Mouse (Mus musculus): ENCODE measurements at regions not wholly inside any gene's neighbourhood (a gene's known extent, or its start where the extent isn't known, plus 50 kb on each side); places are given as distances from the start of the nearest gene placed in this dataset.

DNA sequence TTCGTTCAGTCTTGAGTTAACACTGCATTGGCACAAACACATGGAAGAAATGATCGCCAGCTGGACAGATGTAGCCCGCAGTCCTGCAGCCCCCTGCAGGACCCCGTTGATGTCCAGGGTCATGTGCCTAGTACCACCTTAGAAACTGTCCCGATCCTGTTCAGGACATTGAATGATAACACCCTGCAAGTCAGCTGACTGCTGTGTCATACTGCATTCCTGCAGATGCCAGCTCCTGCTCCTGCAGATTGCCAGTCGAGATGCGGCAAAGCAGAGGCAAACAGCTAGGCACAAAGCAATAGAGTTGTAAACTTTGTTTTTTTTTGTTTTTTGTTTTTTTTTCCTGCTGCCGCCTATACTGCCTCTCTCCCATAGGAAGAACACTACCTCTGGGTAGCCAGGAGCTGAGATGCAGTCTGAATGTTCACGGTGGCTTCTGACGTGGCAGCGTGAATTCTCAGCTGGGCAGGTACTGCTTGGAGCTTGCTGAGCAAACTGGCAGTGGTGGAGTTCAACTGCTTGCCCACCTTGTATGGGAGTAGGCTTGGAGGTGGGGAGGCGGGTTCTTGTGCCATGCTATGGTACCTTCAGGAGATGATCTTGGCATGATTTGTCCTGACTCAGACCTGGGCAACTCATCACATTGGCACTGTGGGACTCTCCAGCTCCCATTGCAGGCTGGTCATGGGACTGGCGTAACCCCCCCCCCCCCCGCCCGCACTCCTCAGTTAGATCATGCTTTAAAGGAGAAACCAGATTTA is 60.7 kb upstream of the Sox4 start:
- Histone ChIP-seq H3K4me3 (ENCODE audit: low read depth, low read length) (peak overlapping the region; percentile 34), H3K27ac (ENCODE audit: low read depth, low read length) (peak overlapping the region; percentile 92), H3K4me2 (ENCODE audit: low read depth) (peak overlapping the region; percentile 57), H3K4me1 (ENCODE audit: insufficient read depth) (peaks cover 4% of the 10 kb centered on the region; the same call in 1 of the 2 replicates), H3K9ac (peak overlapping the region; percentile 43; the same call in 1 of the 2 replicates), H3K36me3 (ENCODE audit: insufficient read depth) (no peaks in the 10 kb centered on the region), H3K27me3 (ENCODE audit: insufficient read depth, low read length) (no peaks in the 10 kb centered on the region), H3K9me3 (ENCODE audit: low read length) (no peaks in the 10 kb centered on the region)
- WGBS, result 44% methylated on average over 15 of the region's 15 CpGs
- ATAC-seq (peak; percentile 4), DNase-seq (peak; percentile 47)
- TF ChIP-seq CTCF (IDR thresholded peaks at IDR 0.05; ENCODE audit: low read depth), result no peak

DNA sequence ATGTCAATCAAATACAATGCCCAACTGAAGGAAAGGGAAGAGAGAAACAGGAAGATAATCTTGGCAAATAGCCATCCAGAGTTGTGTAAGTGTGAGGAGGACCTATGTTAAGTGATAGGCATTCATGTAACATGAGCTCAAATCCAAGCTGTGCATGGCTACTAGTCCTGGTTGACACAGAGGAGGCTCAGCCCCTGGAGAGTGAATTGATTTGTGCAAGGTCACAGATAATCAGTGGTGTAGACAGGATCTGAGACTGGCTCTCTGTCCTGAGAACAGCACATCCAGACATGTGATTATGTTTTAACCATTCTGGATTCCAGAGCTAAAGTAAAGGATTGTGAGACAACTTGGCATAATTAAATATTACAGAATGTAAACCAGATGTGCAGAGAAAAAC is 53.0 kb upstream of the Sox4 start:
- no peaks in the 10 kb centered on the region for H3K36me3 ChIP-seq (ENCODE audit: insufficient read depth)
- no peaks in the 10 kb centered on the region for H3K4me1 ChIP-seq (ENCODE audit: insufficient read depth)
- H3K9me3 ChIP-seq (ENCODE audit: low read length), result no peaks in the 10 kb centered on the region
- no peak for TF ChIP-seq CTCF (IDR thresholded peaks at IDR 0.05; ENCODE audit: low read depth)
- H3K9ac ChIP-seq, result no peak overlapping the region
- H3K4me3 ChIP-seq (ENCODE audit: low read depth, low read length), result no peak overlapping the region
- DNase-seq, result no peak
- no peak for ATAC-seq
- H3K27ac ChIP-seq (ENCODE audit: low read depth, low read length), result no peak overlapping the region
- H3K4me2 ChIP-seq (ENCODE audit: low read depth), result no peak overlapping the region
- H3K27me3 ChIP-seq (ENCODE audit: insufficient read depth, low read length), result no peaks in the 10 kb centered on the region
